Mouse (Mus musculus): ENCODE measurements around the gene Tmco2.
"Not testable (repeated sequence)": the region's sequence is repeated elsewhere in the genome, so short reads cannot be mapped to it uniquely, and the experiment has no call there.

The Tmco2 gene

DNA sequence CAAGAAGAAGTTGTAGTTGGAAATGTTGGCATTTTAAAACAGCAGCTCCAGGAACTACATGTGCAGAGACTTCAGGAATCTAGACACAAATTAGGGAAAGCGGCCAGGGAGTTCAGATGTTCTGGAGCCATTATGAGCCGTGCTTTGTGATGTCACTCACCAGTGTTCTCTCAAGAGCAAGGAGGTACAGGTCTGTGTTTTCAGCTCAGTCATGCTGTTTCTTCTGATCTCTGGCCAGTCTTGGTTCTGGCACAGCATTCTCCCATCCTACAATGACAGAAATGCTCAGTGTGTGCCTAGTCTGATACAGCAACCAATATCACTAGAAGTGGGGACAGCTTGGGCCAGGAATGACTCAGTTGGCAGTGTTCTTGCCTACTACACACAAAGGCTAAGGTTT is at the start of gene Tmco2:
Gene Tmco2, minus strand, starts transcription at position 101 of the 400 bp plus-strand sequence.
- DNase-seq (ENCODE audit: low read depth, low spot score), result no peak

DNA sequence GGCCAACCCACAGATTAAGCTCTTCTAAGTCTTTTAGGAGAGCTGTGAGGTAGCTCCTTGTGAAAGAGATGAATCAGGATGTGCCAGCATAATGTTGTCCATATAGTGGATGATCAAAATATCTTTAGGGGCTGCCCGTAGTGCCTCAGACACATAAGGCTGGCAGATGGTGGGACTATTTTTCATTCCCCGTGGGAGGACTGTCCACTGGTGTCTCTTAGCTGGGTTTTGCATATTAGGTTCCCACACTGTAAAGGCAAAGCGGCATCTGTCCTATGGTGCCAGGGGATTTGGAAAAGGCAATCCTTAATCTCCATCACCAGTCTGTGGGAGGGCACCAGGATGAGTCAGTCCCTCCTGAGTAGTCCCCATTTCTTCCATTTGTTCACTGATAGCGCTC is 5.7 kb downstream of the Tmco2 start:
- no peak for DNase-seq (ENCODE audit: low read depth, low spot score)

DNA sequence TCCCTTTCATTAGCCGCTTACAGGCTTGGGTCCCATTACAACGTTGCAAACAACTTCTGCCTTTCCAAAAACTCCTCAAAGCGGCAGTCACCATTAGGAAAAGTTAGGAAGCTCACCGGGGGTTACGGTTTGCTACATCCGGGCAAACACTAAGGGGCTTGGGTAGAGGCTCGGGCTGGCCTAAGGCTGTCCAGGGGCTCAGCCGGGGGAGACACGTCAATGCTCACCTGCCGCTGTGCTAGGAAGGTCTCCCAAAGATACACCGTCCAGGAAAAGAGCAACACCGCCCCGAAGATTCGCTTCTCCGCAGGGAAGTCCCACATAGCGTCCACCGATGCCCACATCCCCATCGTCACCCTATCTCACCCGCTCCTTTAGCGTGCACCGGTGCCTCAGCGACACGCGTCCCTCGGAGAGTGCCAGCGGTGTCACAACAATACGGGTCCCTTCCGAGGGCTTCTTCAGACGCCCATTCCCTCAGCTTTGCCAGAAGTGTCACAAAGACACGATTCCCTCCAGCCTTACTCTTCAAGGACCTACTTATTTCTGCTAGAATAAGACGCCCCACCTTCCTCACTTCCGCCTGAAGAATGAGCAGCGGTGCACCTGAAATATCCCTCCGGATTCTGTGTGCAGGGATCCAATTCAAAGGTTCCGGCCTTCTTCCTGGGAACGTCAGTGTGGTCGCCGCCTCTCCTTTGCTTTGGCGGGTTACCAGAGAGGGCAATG is 11.2 kb downstream of the Tmco2 start, which contains the start of gene Zmpste24:
Gene Zmpste24, minus strand, starts transcription at position 592 of the 729 bp plus-strand sequence.
- DNase-seq (ENCODE audit: low read depth, low spot score), result peak; percentile 96

DNA sequence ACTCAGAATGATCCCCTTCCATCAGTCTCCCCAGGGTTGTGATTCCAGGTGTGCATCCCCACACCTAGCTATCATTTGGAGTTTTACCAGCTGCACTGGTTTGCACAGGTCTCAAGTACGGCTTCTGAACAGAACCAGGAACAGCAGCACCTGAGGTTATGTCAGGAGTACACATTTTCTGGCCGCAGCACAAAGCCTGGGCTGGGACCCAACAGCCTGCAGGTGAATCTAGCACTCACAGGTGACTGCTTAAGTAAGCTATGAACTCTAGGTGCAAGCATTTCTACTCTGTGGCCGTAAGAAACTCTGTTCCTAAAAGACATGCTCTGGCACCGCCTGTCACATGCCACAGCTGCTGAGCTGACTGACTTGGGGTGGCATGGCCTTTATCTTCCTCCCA is 18.8 kb downstream of the Tmco2 start:
- no peak for DNase-seq (ENCODE audit: low read depth, low spot score)

DNA sequence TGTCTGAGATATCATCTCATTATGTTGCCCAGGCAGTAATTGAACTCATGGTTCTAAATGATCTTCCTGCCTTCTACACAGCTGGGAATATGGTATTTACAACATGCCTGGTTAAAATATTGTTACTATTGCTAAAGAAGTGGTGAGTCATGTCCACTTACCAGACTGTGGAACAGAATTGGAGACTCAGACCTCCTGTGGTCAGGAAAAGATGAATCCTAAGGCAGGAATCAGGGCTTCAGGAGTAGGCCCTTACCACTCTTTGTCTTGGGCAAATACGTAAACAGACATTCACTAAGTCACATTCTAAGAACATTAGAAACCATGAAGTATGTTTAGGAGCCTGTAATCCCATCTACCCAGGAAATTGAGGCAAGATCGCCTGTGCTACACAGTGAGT is 20.3 kb downstream of the Tmco2 start:
- DNase-seq (ENCODE audit: low read depth, low spot score), result peak; percentile 65

DNA sequence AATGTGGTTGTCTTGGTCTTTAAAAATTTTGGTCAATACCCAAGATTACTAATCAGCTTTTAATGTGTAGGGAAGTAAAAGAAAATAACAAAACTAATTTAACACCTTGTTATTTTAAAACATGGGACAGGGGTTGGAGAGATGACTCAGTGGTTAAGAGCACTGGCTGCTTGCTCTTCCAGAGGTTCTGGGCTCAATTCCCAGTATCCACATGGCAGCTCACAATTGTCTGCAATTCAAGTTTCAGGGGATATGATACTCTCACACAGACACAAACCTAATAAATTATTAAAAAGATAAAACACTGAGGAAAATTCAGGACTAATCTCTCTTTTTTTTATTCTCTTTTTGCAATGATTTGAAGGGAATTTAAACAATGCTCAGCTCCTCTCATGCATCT is 24.5 kb downstream of the Tmco2 start:
- DNase-seq (ENCODE audit: low read depth, low spot score), result peak; percentile 32

DNA sequence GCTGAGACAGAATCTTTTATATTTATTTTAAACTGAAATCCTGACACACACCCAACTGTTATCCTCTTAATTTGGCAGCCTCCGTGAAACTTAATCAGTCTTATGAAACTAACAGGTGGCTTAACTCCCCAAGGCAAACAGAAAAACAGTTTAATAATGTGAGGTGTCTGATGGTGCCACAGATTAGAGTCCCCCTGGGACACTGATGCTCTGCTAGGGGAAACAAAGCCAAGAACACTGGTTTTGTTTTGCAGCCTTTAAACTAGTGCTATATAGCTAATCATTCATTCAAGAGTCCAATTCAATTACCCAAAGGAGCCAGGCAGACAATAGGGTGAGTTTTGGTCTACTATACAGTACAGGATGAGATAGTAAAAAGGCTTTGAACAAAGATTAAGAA is 28.6 kb downstream of the Tmco2 start:
- DNase-seq (ENCODE audit: low read depth, low spot score), result no peak

DNA sequence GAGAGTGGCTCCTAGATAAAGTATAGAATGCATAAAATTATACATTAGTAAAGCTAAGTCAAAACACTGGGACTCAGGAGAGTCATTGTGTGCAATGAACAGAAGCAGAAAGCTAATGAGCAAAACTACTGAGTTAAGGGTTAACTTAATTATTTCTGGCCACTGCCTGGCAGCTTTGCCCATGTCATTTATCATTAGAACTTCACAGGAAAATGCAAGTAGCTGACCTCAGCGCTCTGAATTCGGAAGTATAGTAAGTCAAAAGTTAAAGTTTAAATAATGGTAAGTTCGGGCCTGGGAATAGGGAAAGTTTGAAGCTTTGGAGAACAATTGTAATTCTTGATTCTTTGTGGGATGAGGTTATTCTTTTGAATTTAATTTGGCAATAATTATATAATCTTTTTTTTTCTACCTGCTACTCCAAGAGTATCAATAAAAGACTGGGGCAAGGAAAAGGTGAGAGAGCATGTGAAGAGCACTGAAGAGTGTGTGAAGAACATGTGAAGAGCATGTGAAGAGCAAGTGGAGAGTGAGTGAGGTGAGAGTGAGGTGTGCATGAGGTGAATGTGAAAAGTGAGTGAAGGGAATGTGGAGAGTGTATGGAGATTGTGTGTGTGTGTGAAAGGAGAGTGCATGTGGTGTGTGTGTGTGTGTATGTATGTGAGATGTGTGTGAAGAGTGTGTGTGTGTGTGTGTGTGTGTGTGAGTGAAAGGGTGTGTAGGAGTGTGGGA is 30.9 kb downstream of the Tmco2 start:
- DNase-seq (ENCODE audit: low read depth, low spot score), result no peak

DNA sequence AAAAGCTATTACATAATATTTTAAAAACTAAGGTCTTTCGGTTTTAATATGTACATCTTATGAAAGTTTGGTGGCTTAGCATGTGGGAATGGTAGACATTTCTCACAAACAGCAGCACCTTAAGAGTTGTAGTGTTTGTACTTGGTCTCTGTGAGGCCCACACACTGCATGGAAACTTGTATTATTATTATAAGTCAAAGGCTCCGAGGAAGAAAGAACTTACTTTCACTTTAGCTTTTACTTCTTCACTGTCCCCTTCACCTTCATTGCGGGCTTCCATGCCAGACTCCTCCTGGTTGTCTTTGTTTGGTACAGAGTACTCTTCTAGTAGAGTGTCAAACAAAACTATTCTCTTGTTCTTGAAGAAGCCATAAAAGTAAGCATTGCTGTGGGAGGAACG is 34.8 kb downstream of the Tmco2 start:
- DNase-seq (ENCODE audit: low read depth, low spot score), result no peak

DNA sequence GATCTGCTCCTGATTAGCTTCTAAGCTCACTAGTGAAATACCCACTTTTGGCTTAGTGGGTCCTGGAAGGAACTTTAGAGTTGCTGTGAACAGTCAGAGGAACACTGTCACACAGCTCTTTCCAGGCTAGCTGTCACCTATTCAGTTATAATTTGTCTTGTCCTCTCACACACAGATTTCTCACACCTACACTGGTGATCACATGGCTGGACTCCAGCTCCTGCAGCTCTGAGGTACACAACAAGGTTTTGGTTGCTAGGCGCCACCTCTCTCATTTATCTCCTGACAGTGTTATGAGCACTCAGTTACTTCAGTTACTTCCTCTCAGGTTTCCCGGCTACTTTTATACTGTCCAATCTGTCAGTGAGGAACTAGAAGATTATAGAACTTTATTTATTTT is 43.7 kb downstream of the Tmco2 start:
- DNase-seq (ENCODE audit: low read depth, low spot score), result no peak

DNA sequence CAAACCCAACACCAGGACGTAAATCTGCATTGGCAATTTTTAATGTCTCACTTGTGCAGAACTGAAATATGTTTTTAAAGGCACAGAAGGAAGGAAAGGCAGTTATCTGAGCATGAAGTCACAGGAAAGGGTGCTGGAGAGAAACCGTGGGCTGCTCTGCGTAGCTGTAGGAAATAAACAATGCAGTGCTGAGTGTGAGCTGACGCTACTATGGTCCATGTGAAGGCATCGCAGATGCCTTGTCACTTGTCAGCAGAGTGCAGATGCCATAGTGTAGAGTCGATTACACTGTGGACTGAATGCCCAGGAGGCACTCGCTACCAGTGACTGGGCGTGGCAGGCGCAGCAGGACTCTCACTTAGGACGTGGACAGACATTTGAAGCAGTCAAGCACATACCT is 49.8 kb downstream of the Tmco2 start:
- not testable (repeated sequence) for DNase-seq (ENCODE audit: low read depth, low spot score)

DNA sequence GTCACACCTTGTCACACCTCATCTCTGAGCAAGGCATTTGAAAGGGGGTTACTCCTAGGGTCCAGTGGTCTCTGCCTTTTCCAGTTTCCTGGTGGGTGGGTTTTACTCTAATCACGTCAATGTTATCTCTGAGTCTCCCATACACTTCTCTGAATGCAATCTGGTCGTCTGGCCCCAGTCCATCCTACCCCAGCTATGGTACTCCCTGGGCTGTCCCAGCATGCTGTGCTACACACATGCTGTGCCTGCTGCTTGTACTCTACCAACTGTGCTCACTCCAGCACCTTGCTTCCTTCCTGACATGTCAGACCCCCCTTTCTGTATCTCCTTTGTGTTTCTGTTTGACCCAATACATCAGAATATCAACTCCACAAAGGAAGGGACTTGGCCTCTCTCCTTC is 52.0 kb downstream of the Tmco2 start:
- DNase-seq (ENCODE audit: low read depth, low spot score), result no peak

DNA sequence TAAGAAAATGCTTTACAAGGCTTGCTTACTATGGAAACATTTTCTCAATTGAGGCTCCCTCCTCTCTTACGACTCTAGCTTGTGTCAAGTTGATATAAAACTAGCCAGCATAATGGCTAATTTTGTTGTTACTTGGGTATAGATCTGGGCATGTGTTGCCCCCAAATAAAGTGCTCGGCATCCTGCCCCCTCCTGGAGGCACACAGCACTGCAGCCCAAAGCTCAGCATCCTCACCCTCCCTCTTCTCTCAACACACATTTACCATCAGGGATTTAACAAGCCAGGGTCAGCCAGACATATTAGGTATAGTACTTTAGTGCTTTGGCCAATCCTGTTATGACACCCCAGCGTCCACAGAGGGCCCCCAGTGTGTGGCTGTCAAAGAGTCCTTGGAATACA is 52.7 kb downstream of the Tmco2 start:
- DNase-seq (ENCODE audit: low read depth, low spot score), result peak; percentile 10

Data from 3T3-L1 (cell line).